Mouse (Mus musculus): ENCODE measurements around the gene Flad1. TPM values are rescaled to one million over a fixed set of nuclear protein-coding genes. Genes with fewer than 3 reads are reported as not detected.

Flad1 gene
- polyA plus RNA-seq, 1 experiment from 2014 or later: 29.4 TPM

GRCm38 (mm10) chr3:89383651-89384255, 27.9 kb downstream of the Flad1 start:
- Histone ChIP-seq H3K4me3 (ENCODE audit: low read depth, low read length) (no peak overlapping the region), H3K4me2 (ENCODE audit: low read depth) (no peak overlapping the region), H3K9ac (ENCODE audit: low read length) (no peak overlapping the region), H3K27me3 (ENCODE audit: control insufficient read depth, insufficient read depth, low read length) (no peaks in the 10 kb centered on the region), H3K4me1 (ENCODE audit: control insufficient read depth, insufficient read depth, low read length) (no peaks in the 10 kb centered on the region), H3K36me3 (ENCODE audit: control insufficient read depth, insufficient read depth, low read length) (no peaks in the 10 kb centered on the region), H3K27ac (ENCODE audit: low read depth, low read length) (no peak overlapping the region), H3K9me3 (ENCODE audit: control insufficient read depth, low read length) (no peaks in the 10 kb centered on the region)
- DNase-seq (ENCODE audit: low spot score) (no peak), ATAC-seq (ENCODE audit: insufficient read depth, low FRiP score, low TSS enrichment) (no peak)
- 83% methylated on average over 5 of the region's 5 CpGs for WGBS

GRCm38 (mm10) chr3:89382950-89383349, 28.7 kb downstream of the Flad1 start:
- Histone ChIP-seq H3K27me3 (ENCODE audit: control insufficient read depth, insufficient read depth, low read length) (no peaks in the 10 kb centered on the region), H3K4me1 (ENCODE audit: control insufficient read depth, insufficient read depth, low read length) (no peaks in the 10 kb centered on the region), H3K36me3 (ENCODE audit: control insufficient read depth, insufficient read depth, low read length) (no peaks in the 10 kb centered on the region), H3K9ac (ENCODE audit: low read length) (no peak overlapping the region), H3K4me3 (ENCODE audit: low read depth, low read length) (no peak overlapping the region), H3K4me2 (ENCODE audit: low read depth) (no peak overlapping the region), H3K27ac (ENCODE audit: low read depth, low read length) (no peak overlapping the region), H3K9me3 (ENCODE audit: control insufficient read depth, low read length) (no peaks in the 10 kb centered on the region)
- ATAC-seq (ENCODE audit: insufficient read depth, low FRiP score, low TSS enrichment): no peak
- 86% methylated on average over 5 of the region's 5 CpGs for WGBS
- no peak for DNase-seq (ENCODE audit: low spot score)

- H3K27ac ChIP-seq (ENCODE audit: low read depth, low read length): no peak overlapping the region
- no peaks in the 10 kb centered on the region for H3K36me3 ChIP-seq (ENCODE audit: control insufficient read depth, insufficient read depth, low read length)
- WGBS: 86% methylated on average over 9 of the region's 9 CpGs
- ATAC-seq (ENCODE audit: insufficient read depth, low FRiP score, low TSS enrichment) (no peak), DNase-seq (ENCODE audit: low spot score) (no peak)
- no peaks in the 10 kb centered on the region for H3K4me1 ChIP-seq (ENCODE audit: control insufficient read depth, insufficient read depth, low read length)
- no peak overlapping the region for H3K4me2 ChIP-seq (ENCODE audit: low read depth)
- no peaks in the 10 kb centered on the region for H3K9me3 ChIP-seq (ENCODE audit: control insufficient read depth, low read length)
- H3K4me3 ChIP-seq (ENCODE audit: low read depth, low read length): no peak overlapping the region
- H3K9ac ChIP-seq (ENCODE audit: low read length): no peak overlapping the region
- H3K27me3 ChIP-seq (ENCODE audit: control insufficient read depth, insufficient read depth, low read length): no peaks in the 10 kb centered on the region
Observed at GRCm38 (mm10) chr3:89382033-89382882, 29.4 kb downstream of the Flad1 start.

GRCm38 (mm10) chr3:89381233-89381632, 30.4 kb downstream of the Flad1 start:
- H3K27ac ChIP-seq (ENCODE audit: low read depth, low read length): no peak overlapping the region
- H3K4me1 ChIP-seq (ENCODE audit: control insufficient read depth, insufficient read depth, low read length): no peaks in the 10 kb centered on the region
- ATAC-seq (ENCODE audit: insufficient read depth, low FRiP score, low TSS enrichment) (no peak), DNase-seq (ENCODE audit: low spot score) (no peak)
- WGBS: 80% methylated on average over 11 of the region's 11 CpGs
- no peaks in the 10 kb centered on the region for H3K27me3 ChIP-seq (ENCODE audit: control insufficient read depth, insufficient read depth, low read length)
- no peak overlapping the region for H3K4me2 ChIP-seq (ENCODE audit: low read depth)
- no peaks in the 10 kb centered on the region for H3K36me3 ChIP-seq (ENCODE audit: control insufficient read depth, insufficient read depth, low read length)
- no peak overlapping the region for H3K9ac ChIP-seq (ENCODE audit: low read length)
- H3K4me3 ChIP-seq (ENCODE audit: low read depth, low read length): no peak overlapping the region
- H3K9me3 ChIP-seq (ENCODE audit: control insufficient read depth, low read length): no peaks in the 10 kb centered on the region

GRCm38 (mm10) chr3:89380711-89381110, 31.0 kb downstream of the Flad1 start:
- H3K9me3 ChIP-seq (ENCODE audit: control insufficient read depth, low read length): no peaks in the 10 kb centered on the region
- no peaks in the 10 kb centered on the region for H3K27me3 ChIP-seq (ENCODE audit: control insufficient read depth, insufficient read depth, low read length)
- no peak overlapping the region for H3K4me3 ChIP-seq (ENCODE audit: low read depth, low read length)
- ATAC-seq (ENCODE audit: insufficient read depth, low FRiP score, low TSS enrichment) (no peak), DNase-seq (ENCODE audit: low spot score) (no peak)
- H3K36me3 ChIP-seq (ENCODE audit: control insufficient read depth, insufficient read depth, low read length): no peaks in the 10 kb centered on the region
- H3K27ac ChIP-seq (ENCODE audit: low read depth, low read length): no peak overlapping the region
- WGBS: 93% methylated on average over 18 of the region's 18 CpGs
- H3K4me1 ChIP-seq (ENCODE audit: control insufficient read depth, insufficient read depth, low read length): no peaks in the 10 kb centered on the region
- H3K4me2 ChIP-seq (ENCODE audit: low read depth): no peak overlapping the region
- H3K9ac ChIP-seq (ENCODE audit: low read length): no peak overlapping the region

GRCm38 (mm10) chr3:89380291-89380690, 31.4 kb downstream of the Flad1 start:
- no peaks in the 10 kb centered on the region for H3K4me1 ChIP-seq (ENCODE audit: control insufficient read depth, insufficient read depth, low read length)
- WGBS: 94% methylated on average over 14 of the region's 14 CpGs
- ATAC-seq (ENCODE audit: insufficient read depth, low FRiP score, low TSS enrichment) (no peak), DNase-seq (ENCODE audit: low spot score) (no peak)
- H3K4me2 ChIP-seq (ENCODE audit: low read depth): no peak overlapping the region
- H3K4me3 ChIP-seq (ENCODE audit: low read depth, low read length): no peak overlapping the region
- no peaks in the 10 kb centered on the region for H3K36me3 ChIP-seq (ENCODE audit: control insufficient read depth, insufficient read depth, low read length)
- H3K9ac ChIP-seq (ENCODE audit: low read length): no peak overlapping the region
- no peaks in the 10 kb centered on the region for H3K9me3 ChIP-seq (ENCODE audit: control insufficient read depth, low read length)
- no peaks in the 10 kb centered on the region for H3K27me3 ChIP-seq (ENCODE audit: control insufficient read depth, insufficient read depth, low read length)
- H3K27ac ChIP-seq (ENCODE audit: low read depth, low read length): no peak overlapping the region

GRCm38 (mm10) chr3:89379388-89380131, 32.1 kb downstream of the Flad1 start:
- H3K27ac ChIP-seq (ENCODE audit: low read depth, low read length): no peak overlapping the region
- ATAC-seq (ENCODE audit: insufficient read depth, low FRiP score, low TSS enrichment): no peak
- no peak overlapping the region for H3K9ac ChIP-seq (ENCODE audit: low read length)
- no peaks in the 10 kb centered on the region for H3K4me1 ChIP-seq (ENCODE audit: control insufficient read depth, insufficient read depth, low read length)
- WGBS: 87% methylated on average over 31 of the region's 31 CpGs
- no peaks in the 10 kb centered on the region for H3K27me3 ChIP-seq (ENCODE audit: control insufficient read depth, insufficient read depth, low read length)
- no peak overlapping the region for H3K4me3 ChIP-seq (ENCODE audit: low read depth, low read length)
- H3K9me3 ChIP-seq (ENCODE audit: control insufficient read depth, low read length): no peaks in the 10 kb centered on the region
- no peak overlapping the region for H3K4me2 ChIP-seq (ENCODE audit: low read depth)
- DNase-seq (ENCODE audit: low spot score): no peak
- no peaks in the 10 kb centered on the region for H3K36me3 ChIP-seq (ENCODE audit: control insufficient read depth, insufficient read depth, low read length)

- WGBS: 1% methylated on average over 23 of the region's 29 CpGs
- H3K36me3 ChIP-seq (ENCODE audit: control insufficient read depth, insufficient read depth, low read length): no peaks in the 10 kb centered on the region
- no peaks in the 10 kb centered on the region for H3K9me3 ChIP-seq (ENCODE audit: control insufficient read depth, low read length)
- H3K27me3 ChIP-seq (ENCODE audit: control insufficient read depth, insufficient read depth, low read length): no peaks in the 10 kb centered on the region
- H3K27ac ChIP-seq (ENCODE audit: low read depth, low read length): peak overlapping the region; percentile 14; the same call in 1 of the 2 replicates
- DNase-seq (ENCODE audit: low spot score) (peak; percentile 90), ATAC-seq (ENCODE audit: insufficient read depth, low FRiP score, low TSS enrichment) (peak; percentile 87)
- peak overlapping the region; percentile 68 for H3K4me2 ChIP-seq (ENCODE audit: low read depth)
- peak overlapping the region; percentile 71 for H3K9ac ChIP-seq (ENCODE audit: low read length)
- H3K4me1 ChIP-seq (ENCODE audit: control insufficient read depth, insufficient read depth, low read length): no peaks in the 10 kb centered on the region
- peak overlapping the region; percentile 43 for H3K4me3 ChIP-seq (ENCODE audit: low read depth, low read length)
Observed at GRCm38 (mm10) chr3:89378394-89379067, 33.1 kb downstream of the Flad1 start.

Data from neural tube, embryonic 11.5 days (tissue).